Mouse (Mus musculus) midbrain, embryonic 16.5 days (tissue): ENCODE measurements around the gene Eprs. TPM values are rescaled to one million over a fixed set of nuclear protein-coding genes. Genes with fewer than 3 reads are reported as not detected.

Experiments
- ATAC-seq: fragments of 200-750 bp; cut with Nextera tagmentation; 2 replicates; pipeline ENCODE4 v1.8.0; 2017; ENCODE audit warnings: moderate TSS enrichment
- H3K27ac ChIP-seq: fragments of 300-500 bp; sonication (generic); 2 replicates; pipeline ENCODE4 v1.5.1; 2014; ENCODE audit warnings: mild to moderate bottlenecking, low read length, mixed read lengths
- H3K27me3 ChIP-seq: fragments of 300-500 bp; sonication (generic); 2 replicates; pipeline ENCODE4 v1.6.1; 2014; ENCODE audit warnings: low read depth, low read length, mixed read lengths; ENCODE audit not compliant: control insufficient read depth, insufficient read depth
- H3K36me3 ChIP-seq: fragments of 300-500 bp; sonication (generic); 2 replicates; pipeline ENCODE4 v1.6.1; 2014; ENCODE audit warnings: mild to moderate bottlenecking, low read length, moderate library complexity, mixed read lengths; ENCODE audit not compliant: control insufficient read depth, insufficient read depth
- H3K4me1 ChIP-seq: fragments of 300-500 bp; sonication (generic); 2 replicates; pipeline ENCODE4 v1.6.1; 2014; ENCODE audit warnings: mild to moderate bottlenecking, low read length, mixed read lengths; ENCODE audit not compliant: control insufficient read depth, insufficient read depth
- H3K4me2 ChIP-seq: fragments of 300-500 bp; sonication (generic); 2 replicates; pipeline ENCODE4 v1.6.1; 2014; ENCODE audit warnings: mild to moderate bottlenecking, low read length, mixed read lengths
- H3K4me3 ChIP-seq: fragments of 300-500 bp; sonication (generic); 2 replicates; pipeline ENCODE4 v1.5.1; 2014; ENCODE audit warnings: low read depth, mild to moderate bottlenecking, low read length, moderate library complexity, mixed read lengths
- H3K9ac ChIP-seq: fragments of 300-500 bp; sonication (generic); 2 replicates; pipeline ENCODE4 v1.6.1; 2014; ENCODE audit warnings: low read depth, low read length, mixed read lengths
- H3K9me3 ChIP-seq: fragments of 300-500 bp; sonication (generic); replicated peaks from 2 replicates; pipeline ENCODE4 v1.6.1; 2014; ENCODE audit warnings: mild to moderate bottlenecking, low read length, mixed read lengths; ENCODE audit not compliant: control insufficient read depth, poor library complexity, severe bottlenecking
- WGBS: fragments of 180-500 bp; shearing (Covaris S2); extraction: QIAGEN DNeasy Blood & Tissue Kit; methylation state at CpG from one replicate; pipeline ENCODE4 v1.1.7; 2014; 5-methylcytosine and 5-hydroxymethylcytosine counted together
- polyA plus RNA-seq: library from polyadenylated mRNA; unstranded; fragments of >200 nt; fragmentation: Nextera tagmentation; extraction: Ambion mirVana; gene quantifications from 2 replicates; pipeline ENCODE4 v1.2.1, GENCODE M21; 2015

Eprs gene
- polyA plus RNA-seq, 1 experiment from 2014 or later = 128 TPM

GRCm38 (mm10) chr1:185376390-185376789, 13.5 kb downstream of the Eprs start:
- Histone ChIP-seq H3K4me3 (no peak overlapping the region), H3K9me3 (no peaks in the 10 kb centered on the region), H3K4me2 (no peak overlapping the region), H3K27me3 (no peaks in the 10 kb centered on the region), H3K4me1 (no peaks in the 10 kb centered on the region), H3K36me3 (peaks cover 48% of the 10 kb centered on the region), H3K9ac (no peak overlapping the region), H3K27ac (no peak overlapping the region)
- no peak for ATAC-seq

- no peak overlapping the region for H3K4me2 ChIP-seq
- H3K27me3 ChIP-seq = no peaks in the 10 kb centered on the region
- no peaks in the 10 kb centered on the region for H3K9me3 ChIP-seq
- H3K9ac ChIP-seq = no peak overlapping the region
- H3K27ac ChIP-seq = no peak overlapping the region
- WGBS = 96% methylated on average over 2 of the region's 2 CpGs
- H3K4me1 ChIP-seq = no peaks in the 10 kb centered on the region
- no peak for ATAC-seq
- no peak overlapping the region for H3K4me3 ChIP-seq
- peaks cover 44% of the 10 kb centered on the region for H3K36me3 ChIP-seq
Measured at GRCm38 (mm10) chr1:185377429-185377828, 14.6 kb downstream of the Eprs start.

GRCm38 (mm10) chr1:185401615-185402014, 38.8 kb downstream of the Eprs start:
- Histone ChIP-seq H3K4me2 (no peak overlapping the region), H3K27me3 (no peaks in the 10 kb centered on the region), H3K36me3 (peaks cover 35% of the 10 kb centered on the region), H3K4me1 (no peaks in the 10 kb centered on the region), H3K4me3 (no peak overlapping the region), H3K9me3 (no peaks in the 10 kb centered on the region), H3K9ac (no peak overlapping the region), H3K27ac (no peak overlapping the region)
- ATAC-seq = no peak
- 92% methylated on average over 5 of the region's 5 CpGs for WGBS

GRCm38 (mm10) chr1:185404021-185404420, 41.2 kb downstream of the Eprs start:
- H3K9ac ChIP-seq = no peak overlapping the region
- peaks cover 45% of the 10 kb centered on the region for H3K36me3 ChIP-seq
- no peak for ATAC-seq
- no peaks in the 10 kb centered on the region for H3K9me3 ChIP-seq
- H3K4me1 ChIP-seq = no peaks in the 10 kb centered on the region
- H3K4me2 ChIP-seq = no peak overlapping the region
- WGBS = 38% methylated on average over 2 of the region's 2 CpGs
- no peaks in the 10 kb centered on the region for H3K27me3 ChIP-seq
- no peak overlapping the region for H3K27ac ChIP-seq
- no peak overlapping the region for H3K4me3 ChIP-seq

GRCm38 (mm10) chr1:185405921-185406320, 43.1 kb downstream of the Eprs start:
- 93% methylated on average over 10 of the region's 10 CpGs for WGBS
- no peaks in the 10 kb centered on the region for H3K27me3 ChIP-seq
- H3K9ac ChIP-seq = no peak overlapping the region
- no peak overlapping the region for H3K27ac ChIP-seq
- no peak overlapping the region for H3K4me2 ChIP-seq
- no peak overlapping the region for H3K4me3 ChIP-seq
- H3K36me3 ChIP-seq = peaks cover 44% of the 10 kb centered on the region
- ATAC-seq = no peak
- H3K4me1 ChIP-seq = no peaks in the 10 kb centered on the region
- H3K9me3 ChIP-seq = no peaks in the 10 kb centered on the region

GRCm38 (mm10) chr1:185409831-185410230, 47.0 kb downstream of the Eprs start:
- WGBS = 82% methylated on average over 3 of the region's 3 CpGs
- Histone ChIP-seq H3K4me1 (no peaks in the 10 kb centered on the region), H3K36me3 (peaks cover 47% of the 10 kb centered on the region), H3K9ac (no peak overlapping the region), H3K27ac (no peak overlapping the region), H3K4me3 (no peak overlapping the region), H3K27me3 (no peaks in the 10 kb centered on the region), H3K4me2 (no peak overlapping the region), H3K9me3 (no peaks in the 10 kb centered on the region)
- no peak for ATAC-seq

GRCm38 (mm10) chr1:185418011-185418410, 55.2 kb downstream of the Eprs start:
- H3K4me2 ChIP-seq = no peak overlapping the region
- no peak overlapping the region for H3K9ac ChIP-seq
- H3K4me3 ChIP-seq = no peak overlapping the region
- H3K9me3 ChIP-seq = no peaks in the 10 kb centered on the region
- no peak overlapping the region for H3K27ac ChIP-seq
- ATAC-seq = no peak
- H3K4me1 ChIP-seq = no peaks in the 10 kb centered on the region
- 90% methylated on average over 9 of the region's 9 CpGs for WGBS
- peaks cover 31% of the 10 kb centered on the region for H3K36me3 ChIP-seq
- no peaks in the 10 kb centered on the region for H3K27me3 ChIP-seq

GRCm38 (mm10) chr1:185419805-185420204, 57.0 kb downstream of the Eprs start:
- Histone ChIP-seq H3K4me1 (no peaks in the 10 kb centered on the region), H3K36me3 (peaks cover 28% of the 10 kb centered on the region), H3K4me3 (no peak overlapping the region), H3K4me2 (no peak overlapping the region), H3K9ac (no peak overlapping the region), H3K27ac (no peak overlapping the region), H3K9me3 (no peaks in the 10 kb centered on the region), H3K27me3 (no peaks in the 10 kb centered on the region)
- 93% methylated on average over 5 of the region's 5 CpGs for WGBS
- no peak for ATAC-seq

- H3K27me3 ChIP-seq = no peaks in the 10 kb centered on the region
- WGBS = 95% methylated on average over 6 of the region's 6 CpGs
- H3K4me3 ChIP-seq = no peak overlapping the region
- peaks cover 31% of the 10 kb centered on the region for H3K36me3 ChIP-seq
- no peaks in the 10 kb centered on the region for H3K4me1 ChIP-seq
- H3K9me3 ChIP-seq = no peaks in the 10 kb centered on the region
- no peak overlapping the region for H3K27ac ChIP-seq
- ATAC-seq = no peak
- no peak overlapping the region for H3K4me2 ChIP-seq
- no peak overlapping the region for H3K9ac ChIP-seq
Measured at GRCm38 (mm10) chr1:185420776-185421175, 57.9 kb downstream of the Eprs start.

- H3K4me3 ChIP-seq = no peak overlapping the region
- H3K9ac ChIP-seq = no peak overlapping the region
- H3K36me3 ChIP-seq = peaks cover 29% of the 10 kb centered on the region
- H3K4me1 ChIP-seq = no peaks in the 10 kb centered on the region
- H3K27ac ChIP-seq = no peak overlapping the region
- H3K4me2 ChIP-seq = no peak overlapping the region
- no peak for ATAC-seq
- no peaks in the 10 kb centered on the region for H3K9me3 ChIP-seq
- 96% methylated on average over 5 of the region's 5 CpGs for WGBS
- H3K27me3 ChIP-seq = no peaks in the 10 kb centered on the region
Measured at GRCm38 (mm10) chr1:185426583-185426982, 63.7 kb downstream of the Eprs start.
